8 mouse cellular contexts compared by ENCODE assay signal in genomic region chr11:60912525-60912973, GRCm38 (mm10). TPM values are rescaled to one million over a fixed set of nuclear protein-coding genes. Genes with fewer than 3 reads are reported as not detected.
A peak's percentile ranks its signal among the peaks of the same experiment; 100 is the strongest.
DNase-seq lines count a peak whose midpoint lies in the region; ATAC-seq and TF ChIP-seq lines count a peak whose summit lies in the region.

No protein-coding gene starts in this region.

- H3K36me3 ChIP-seq in kidney, embryonic 14.5 days (ENCODE audit: control insufficient read depth, insufficient read depth, low read length) = no peaks in the 10 kb centered on the region
- 0 out of 2 replicates have a peak, but pooled peaks cover 2% of the 10 kb centered on the region for H3K36me3 ChIP-seq in ES-E14 (ENCODE audit: control insufficient read depth, insufficient read depth, low read length, poor library complexity, severe bottlenecking)
- no peaks in the 10 kb centered on the region for H3K36me3 ChIP-seq in forebrain, embryonic 13.5 days (ENCODE audit: poor library complexity, severe bottlenecking)
- no peaks in the 10 kb centered on the region for H3K36me3 ChIP-seq in liver, embryonic 15.5 days (replicated peaks)

- H3K4me2 ChIP-seq in kidney, embryonic 14.5 days (replicated peaks; ENCODE audit: low read depth, low read length) = peak overlapping the region; percentile 45
- H3K4me2 ChIP-seq in forebrain, embryonic 13.5 days = peak overlapping the region; percentile 84
- H3K4me2 ChIP-seq in liver, embryonic 15.5 days = peak overlapping the region; percentile 91

- peak overlapping the region; percentile 78 for H3K4me3 ChIP-seq in kidney, embryonic 14.5 days (ENCODE audit: low read length)
- peak overlapping the region; percentile 87 to 90 for H3K4me3 ChIP-seq in ES-E14 (ENCODE audit: insufficient read depth in 1 of 2, low read depth in 1 of 2, low read length in 2 of 2, poor library complexity in 1 of 2, severe bottlenecking in 1 of 2)
- peak overlapping the region; percentile 70 for H3K4me3 ChIP-seq in forebrain, embryonic 13.5 days
- H3K4me3 ChIP-seq in liver, embryonic 15.5 days (replicated peaks) = peak overlapping the region; percentile 97

- no peak for ATAC-seq in kidney, embryonic 14.5 days (ENCODE audit: low FRiP score, low TSS enrichment)
- no peak for ATAC-seq in forebrain, embryonic 13.5 days
- no peak for ATAC-seq in liver, embryonic 15.5 days (ENCODE audit: insufficient read depth)

- H3K4me1 ChIP-seq in kidney, embryonic 14.5 days (ENCODE audit: control insufficient read depth, insufficient read depth, low read length) = peaks cover 5% of the 10 kb centered on the region
- peaks cover 8 to 30% of the 10 kb centered on the region in 2 experiments for H3K4me1 ChIP-seq in ES-E14 (ENCODE audit: control insufficient read depth in 2 of 2, insufficient read depth in 2 of 2, low read length in 2 of 2, poor library complexity in 1 of 2)
- H3K4me1 ChIP-seq in forebrain, embryonic 13.5 days = peaks cover 28% of the 10 kb centered on the region
- H3K4me1 ChIP-seq in liver, embryonic 15.5 days (replicated peaks) = peaks cover 55% of the 10 kb centered on the region

- in situ Hi-C loops in ES-E14 (cut with MboI; ENCODE audit: low sequenced_read_pairs in 2 of 2, unreplicated experiment in 2 of 2) = no loop called here

- DNase-seq in kidney, adult 11 months = no peak
- no peak for DNase-seq in ES-E14 (ENCODE audit: low read depth, low spot score)
- DNase-seq in frontal cortex, adult 2 months (ENCODE audit: extremely low spot score in 1 of 2, low spot score in 1 of 2) = no peak
- no peak for DNase-seq in T-cell, adult 2 months (ENCODE audit: low spot score)
- DNase-seq in embryo, embryonic 9.5 days (ENCODE audit: extremely low spot score) = no peak

- 18% methylated on average over 7 of the region's 7 CpGs for WGBS in kidney, embryonic 14.5 days
- WGBS in forebrain, embryonic 13.5 days = 32% methylated on average over 7 of the region's 7 CpGs
- WGBS in liver, embryonic 15.5 days (ENCODE audit: insufficient replicate concordance) = 27% methylated on average over 7 of the region's 7 CpGs

- H3K27ac ChIP-seq in kidney, embryonic 14.5 days (ENCODE audit: low read depth, low read length) = no peak overlapping the region
- no peak overlapping the region for H3K27ac ChIP-seq in ES-E14 (ENCODE audit: insufficient read depth, low read depth, low read length, poor library complexity, severe bottlenecking)
- no peak overlapping the region for H3K27ac ChIP-seq in forebrain, embryonic 13.5 days
- peak overlapping the region; percentile 92 for H3K27ac ChIP-seq in liver, embryonic 15.5 days (replicated peaks)

- H3K9me3 ChIP-seq in kidney, embryonic 14.5 days (ENCODE audit: control insufficient read depth, low read length) = no peaks in the 10 kb centered on the region
- H3K9me3 ChIP-seq in ES-E14 (ENCODE audit: control insufficient read depth, insufficient read depth, low read depth, low read length) = no peaks in the 10 kb centered on the region
- H3K9me3 ChIP-seq in forebrain, embryonic 13.5 days (replicated peaks) = no peaks in the 10 kb centered on the region
- no peaks in the 10 kb centered on the region for H3K9me3 ChIP-seq in liver, embryonic 15.5 days (replicated peaks)

- H3K9ac ChIP-seq in kidney, embryonic 14.5 days (ENCODE audit: low read depth, low read length) = peak overlapping the region; percentile 80
- H3K9ac ChIP-seq in ES-E14 (ENCODE audit: insufficient read depth, low read depth, low read length, poor library complexity, severe bottlenecking) = peak overlapping the region; percentile 87
- H3K9ac ChIP-seq in forebrain, embryonic 13.5 days = peak overlapping the region; percentile 93
- H3K9ac ChIP-seq in liver, embryonic 15.5 days = peak overlapping the region; percentile 92

- no peaks in the 10 kb centered on the region for H3K27me3 ChIP-seq in kidney, embryonic 14.5 days (ENCODE audit: control insufficient read depth, insufficient read depth, low read length)
- H3K27me3 ChIP-seq in forebrain, embryonic 13.5 days = no peaks in the 10 kb centered on the region
- H3K27me3 ChIP-seq in liver, embryonic 15.5 days = no peaks in the 10 kb centered on the region

TF ChIP-seq in ES-E14, 5 proteins besides CTCF, POLR2A, EP300 and RAD21:
- TF ChIP-seq CHD2 (IDR thresholded peaks at IDR 0.05; ENCODE audit: low read depth, low read length) (no peak), ZC3H11A (IDR thresholded peaks at IDR 0.05; ENCODE audit: borderline replicate concordance, low read depth, low read length) (no peak), MAFK (IDR thresholded peaks at IDR 0.05; ENCODE audit: insufficient read depth, low read depth, low read length) (no peak), HCFC1 (IDR thresholded peaks at IDR 0.05; ENCODE audit: borderline replicate concordance, insufficient read depth, low read length) (no peak), ZNF384 (IDR thresholded peaks at IDR 0.05; ENCODE audit: low read depth, low read length) (no peak)
TF ChIP-seq in ES-E14: peak in this region for 0.

RNA-seq across cellular contexts. Expression of gene Natd1, which starts 2.0 kb away (rescaled TPM):
- 15.7 and 25.0 TPM in 2 replicates for polyA plus RNA-seq in kidney, embryonic 14.5 days (2014; fragmentation: Nextera tagmentation; extraction: Ambion mirVana)
- 11.0 and 14.6 TPM in 2 replicates for total RNA-seq in ES-E14 (2012; rRNA removed)
- 27.3 and 33.7 TPM in 2 replicates for polyA plus RNA-seq in forebrain, embryonic 13.5 days (2015; fragmentation: Nextera tagmentation; extraction: Ambion mirVana)
- polyA plus RNA-seq in liver, embryonic 15.5 days (2015; fragmentation: Nextera tagmentation; extraction: Ambion mirVana) = 13.2 and 14.8 TPM in 2 replicates
- 13.3 and 14.6 TPM in 2 replicates for polyA plus RNA-seq in frontal cortex, adult 2 months (2012; rRNA removed)

RNA-seq across cellular contexts. Expression of gene Map2k3, which starts 19.3 kb away (rescaled TPM):
- 69.0 and 106 TPM in 2 replicates for polyA plus RNA-seq in kidney, embryonic 14.5 days (2014; fragmentation: Nextera tagmentation; extraction: Ambion mirVana)
- total RNA-seq in ES-E14 (2012; rRNA removed) = 26.9 and 30.3 TPM in 2 replicates
- 33.9 and 36.1 TPM in 2 replicates for polyA plus RNA-seq in forebrain, embryonic 13.5 days (2015; fragmentation: Nextera tagmentation; extraction: Ambion mirVana)
- polyA plus RNA-seq in liver, embryonic 15.5 days (2015; fragmentation: Nextera tagmentation; extraction: Ambion mirVana) = 142 and 165 TPM in 2 replicates
- 17.3 and 18.1 TPM in 2 replicates for polyA plus RNA-seq in frontal cortex, adult 2 months (2012; rRNA removed)

RNA-seq across cellular contexts. Expression of gene Tmem11, which starts 33.5 kb away (rescaled TPM):
- polyA plus RNA-seq in kidney, embryonic 14.5 days (2014; fragmentation: Nextera tagmentation; extraction: Ambion mirVana) = 72.8 and 72.9 TPM in 2 replicates
- total RNA-seq in ES-E14 (2012; rRNA removed) = 42.6 and 50.0 TPM in 2 replicates
- polyA plus RNA-seq in forebrain, embryonic 13.5 days (2015; fragmentation: Nextera tagmentation; extraction: Ambion mirVana) = 58.7 and 65.7 TPM in 2 replicates
- polyA plus RNA-seq in liver, embryonic 15.5 days (2015; fragmentation: Nextera tagmentation; extraction: Ambion mirVana) = 26.7 and 28.7 TPM in 2 replicates
- 39.8 and 47.0 TPM in 2 replicates for polyA plus RNA-seq in frontal cortex, adult 2 months (2012; rRNA removed)
